Mouse (Mus musculus) megakaryocyte, embryonic 14.5 days (primary cell): ENCODE results near the gene Mycl.

Source experiments
- FLI1 ChIP-seq: IDR thresholded peaks from 2 replicates; pipeline ENCODE4 v1.6.1; 2012; ENCODE audit warnings: low read length, inconsistent platforms, mixed read lengths
- GATA1 ChIP-seq: IDR thresholded peaks from 3 replicates; pipeline ENCODE4 v1.6.1; 2012; ENCODE audit warnings: mixed read lengths, low read length, inconsistent platforms, borderline replicate concordance

- TF ChIP-seq GATA1, result no peak
- no peak for TF ChIP-seq FLI1
These were observed 30.7 kb downstream of the Mycl start for GRCm38 (mm10) chr4:123026161-123026560.
